Mouse (Mus musculus) gastrocnemius, postnatal 14 days (tissue): ENCODE measurements at regions not wholly inside any gene's neighbourhood (a gene's known extent, or its start where the extent isn't known, plus 50 kb on each side); places are given as distances from the start of the nearest gene placed in this dataset.

Experiments
- DNase-seq: peaks from one replicate; pipeline ENCODE4 v3.0.0; 2021; ENCODE audit warnings: mixed read lengths
- intact Hi-C: fragments of 180-260 bp; cut with DNase I; formaldehyde crosslinking; loops from one replicate; pipeline ENCODE4 v1.15.1; 2025; ENCODE audit warnings: low total_unique reads

- intact Hi-C loops, result no loop called here
- DNase-seq, result no peak
These were observed 70.4 kb upstream of the Cadm1 start for GRCm38 (mm10) chr9:47459461-47460049.

- DNase-seq, result no peak
- intact Hi-C loops, result no loop called here
These were observed 69.7 kb upstream of the Cadm1 start for GRCm38 (mm10) chr9:47460241-47460640.

- no peak for DNase-seq
- intact Hi-C loops, result no loop called here
These were observed 68.1 kb upstream of the Cadm1 start for GRCm38 (mm10) chr9:47461915-47462314.

- DNase-seq, result no peak
These were observed 63.2 kb upstream of the Cadm1 start for GRCm38 (mm10) chr9:47466767-47467166.

GRCm38 (mm10) chr9:47467815-47468214 is 62.2 kb upstream of the Cadm1 start:
- intact Hi-C loops, result no loop called here
- DNase-seq, result no peak

More at GRCm38 (mm10) chr9:47466767-47467166, 63.2 kb upstream of the Cadm1 start:
- intact Hi-C loops, result no loop called here

GRCm38 (mm10) chr9:47469576-47469975 is 60.4 kb upstream of the Cadm1 start:
- no peak for DNase-seq
- intact Hi-C loops, result no loop called here

GRCm38 (mm10) chr9:47470741-47471140 is 59.2 kb upstream of the Cadm1 start:
- no peak for DNase-seq
- intact Hi-C loops, result no loop called here

GRCm38 (mm10) chr9:47471767-47472420 is 58.1 kb upstream of the Cadm1 start:
- DNase-seq, result no peak
- intact Hi-C loops, result no loop called here

- no peak for DNase-seq
- intact Hi-C loops, result no loop called here
These were observed 56.1 kb upstream of the Cadm1 start for GRCm38 (mm10) chr9:47473776-47474365.

- DNase-seq, result no peak
- intact Hi-C loops, result no loop called here
These were observed 55.2 kb upstream of the Cadm1 start for GRCm38 (mm10) chr9:47474776-47475175.

GRCm38 (mm10) chr9:47477889-47478288 is 52.1 kb upstream of the Cadm1 start:
- intact Hi-C loops, result no loop called here
- DNase-seq, result no peak
